Mouse (Mus musculus): Measurements from ENCODE around the gene Gm8890. TPM values are rescaled to one million over a fixed set of nuclear protein-coding genes. Genes with fewer than 3 reads are reported as not detected.
"Not testable (repeated sequence)": the region's sequence is repeated elsewhere in the genome, so short reads cannot be mapped to it uniquely, and the experiment has no call there.

Gene Gm8890
- total RNA-seq (2021): not detected
- long read RNA-seq, experiment 1: 0 reads
- long read RNA-seq, experiment 2: 0 reads

GRCm38 (mm10) chr5:11255733-11256132 is at the start of gene Gm8890:
Gm8890 (plus strand) TSS chr5:11256033.
- H3K4me3 ChIP-seq; intact Hi-C loops (cut with DNase I); H3K27ac ChIP-seq; DNase-seq (ENCODE audit: extremely low spot score in 1 of 2, low spot score in 2 of 2): not testable (repeated sequence)

GRCm38 (mm10) chr5:11256221-11256620 is 388 bp downstream of the Gm8890 start:
- DNase-seq (ENCODE audit: extremely low spot score in 1 of 2, low spot score in 2 of 2); intact Hi-C loops (cut with DNase I); H3K4me3 ChIP-seq; H3K27ac ChIP-seq: not testable (repeated sequence)

Other genes with a start within 250 kb of the Gm8890 start
- not detected for gene Gm8879, start 128.4 kb upstream of the Gm8890 start, total RNA-seq (2021)
- not detected for gene Gm5861, start 73.0 kb upstream of the Gm8890 start, total RNA-seq (2021)
- gene Speer1, start 85.5 kb downstream of the Gm8890 start, total RNA-seq (2021): not detected
- not detected for gene Gm8897, start 160.4 kb downstream of the Gm8890 start, total RNA-seq (2021)
- gene Gm8906, start 246.7 kb downstream of the Gm8890 start, total RNA-seq (2021): not detected

All from left cerebral cortex, adult 2 months (tissue).